Mouse (Mus musculus) liver, embryonic 16.5 days (tissue): ENCODE data around the gene Ulk1. TPM values are rescaled to one million over a fixed set of nuclear protein-coding genes. Genes with fewer than 3 reads are reported as not detected.
"Not testable (repeated sequence)": the region's sequence is repeated elsewhere in the genome, so short reads cannot be mapped to it uniquely, and the experiment has no call there.

Experiments used
- ATAC-seq: fragments of 200-750 bp; cut with Nextera tagmentation; 2 replicates; pipeline ENCODE4 v1.8.0; 2017; ENCODE audit warnings: low read depth, mild to moderate bottlenecking, moderate number of reproducible peaks, moderate library complexity
- H3K27ac ChIP-seq: fragments of 300-500 bp; sonication (generic); 2 replicates; pipeline ENCODE4 v1.5.1; 2014; ENCODE audit warnings: mild to moderate bottlenecking, low read length
- H3K27me3 ChIP-seq: fragments of 300-500 bp; sonication (generic); 2 replicates; pipeline ENCODE4 v1.6.1; 2014; ENCODE audit warnings: low read depth, low read length, mixed read lengths; ENCODE audit not compliant: control insufficient read depth, insufficient read depth
- H3K36me3 ChIP-seq: fragments of 300-500 bp; sonication (generic); 2 replicates; pipeline ENCODE4 v1.6.1; 2014; ENCODE audit warnings: mild to moderate bottlenecking; ENCODE audit not compliant: control insufficient read depth, insufficient read depth
- H3K4me1 ChIP-seq: fragments of 300-500 bp; sonication (generic); 2 replicates; pipeline ENCODE4 v1.6.1; 2014; ENCODE audit warnings: low read depth, low read length, mixed read lengths; ENCODE audit not compliant: control insufficient read depth
- H3K4me2 ChIP-seq: fragments of 300-500 bp; sonication (generic); 2 replicates; pipeline ENCODE4 v1.6.1; 2014; ENCODE audit warnings: low read depth, low read length, mixed read lengths
- H3K4me3 ChIP-seq: fragments of 300-500 bp; sonication (generic); 2 replicates; pipeline ENCODE4 v1.5.1; 2014; ENCODE audit warnings: low read depth, mild to moderate bottlenecking, low read length
- H3K9ac ChIP-seq: fragments of 300-500 bp; sonication (generic); 2 replicates; pipeline ENCODE4 v1.6.1; 2014; ENCODE audit warnings: low read depth, low read length
- H3K9me3 ChIP-seq: fragments of 300-500 bp; sonication (generic); replicated peaks from 2 replicates; pipeline ENCODE4 v1.6.1; 2016; ENCODE audit warnings: low read length; ENCODE audit not compliant: control insufficient read depth
- WGBS: fragments of 180-500 bp; shearing (Covaris S2); extraction: QIAGEN DNeasy Blood & Tissue Kit; methylation state at CpG from one replicate; pipeline ENCODE4 v1.1.7; 2014; ENCODE audit not compliant: insufficient replicate concordance; 5-methylcytosine and 5-hydroxymethylcytosine counted together
- polyA plus RNA-seq: library from polyadenylated mRNA; unstranded; fragments of >200 nt; fragmentation: Nextera tagmentation; extraction: Ambion mirVana; gene quantifications from 2 replicates; pipeline ENCODE4 v1.2.1, GENCODE M21; 2015

The Ulk1 gene
- polyA plus RNA-seq, 1 experiment from 2014 or later: 13.7 TPM

DNA sequence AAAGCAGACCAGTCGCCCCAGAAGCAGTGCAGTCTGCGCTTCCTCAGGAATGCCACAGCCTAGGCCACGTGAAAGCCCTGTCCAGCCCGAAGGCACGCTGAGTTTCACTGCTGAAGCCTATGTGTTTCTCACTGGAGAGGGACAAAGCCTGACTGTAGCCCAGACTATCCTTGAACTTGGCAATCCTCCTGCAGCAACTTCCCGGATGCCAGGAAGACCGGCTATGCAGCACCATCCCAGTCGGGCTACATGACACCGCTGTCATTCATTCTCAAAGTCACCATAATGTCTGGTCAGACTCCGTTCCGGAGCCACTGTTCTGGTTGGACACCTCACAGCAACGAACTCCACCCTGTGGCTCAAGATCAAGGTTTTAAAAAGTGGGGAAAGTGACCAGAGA is 31.6 kb downstream of the Ulk1 start:
- H3K4me3 ChIP-seq: no peak overlapping the region
- WGBS: 81% methylated on average over 12 of the region's 12 CpGs
- H3K4me2 ChIP-seq: no peak overlapping the region
- no peak overlapping the region for H3K27ac ChIP-seq
- H3K9ac ChIP-seq: no peak overlapping the region
- H3K36me3 ChIP-seq: peaks cover 20% of the 10 kb centered on the region
- ATAC-seq: no peak
- H3K27me3 ChIP-seq: no peaks in the 10 kb centered on the region
- H3K4me1 ChIP-seq: peaks cover 40% of the 10 kb centered on the region
- no peaks in the 10 kb centered on the region for H3K9me3 ChIP-seq

DNA sequence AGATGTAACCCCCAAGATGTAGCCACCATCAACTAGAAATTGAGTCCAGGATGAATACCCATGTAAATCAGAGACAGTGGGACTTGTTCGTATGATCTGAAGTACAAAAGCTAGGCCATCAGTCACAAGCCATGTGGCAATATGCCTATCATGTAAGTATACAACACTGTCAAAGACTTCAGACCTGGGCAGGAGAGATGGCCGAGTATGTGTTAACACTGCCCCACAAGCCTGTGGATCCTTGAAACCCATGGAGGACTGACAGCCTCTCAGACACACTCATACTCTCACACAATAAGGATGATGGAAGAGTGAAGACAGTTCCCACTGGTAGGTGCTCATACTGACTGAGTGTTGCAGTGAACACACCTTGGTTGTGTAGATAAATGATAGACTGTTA is 33.8 kb downstream of the Ulk1 start:
- Histone ChIP-seq H3K4me1 (peaks cover 25% of the 10 kb centered on the region), H3K27me3 (no peaks in the 10 kb centered on the region), H3K9ac (no peak overlapping the region), H3K4me2 (no peak overlapping the region), H3K4me3 (no peak overlapping the region), H3K36me3 (peaks cover 21% of the 10 kb centered on the region), H3K27ac (no peak overlapping the region), H3K9me3 (no peaks in the 10 kb centered on the region)
- 73% methylated on average over 2 of the region's 2 CpGs for WGBS
- ATAC-seq: no peak

DNA sequence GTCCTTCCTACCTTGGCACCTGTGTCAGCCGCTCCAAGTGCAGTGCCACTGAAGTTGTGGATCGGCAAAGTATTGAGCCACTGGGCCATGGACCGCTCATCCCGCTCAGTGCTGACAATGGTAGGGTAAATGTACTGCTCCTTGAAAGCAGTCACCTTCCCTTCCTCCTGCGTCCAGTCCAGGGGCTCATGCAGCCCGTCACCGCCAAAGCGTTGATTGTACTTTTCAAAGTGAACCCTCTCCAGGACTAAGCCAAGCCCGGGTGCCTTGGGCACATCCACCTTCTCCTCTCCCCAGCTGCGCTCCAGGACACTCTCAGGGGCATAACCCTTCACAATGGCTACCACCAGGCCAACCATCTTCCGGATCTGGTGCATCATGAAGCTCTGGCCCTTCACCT is 35.4 kb downstream of the Ulk1 start:
- H3K9ac ChIP-seq: no peak overlapping the region
- no peak overlapping the region for H3K4me2 ChIP-seq
- H3K9me3 ChIP-seq: no peaks in the 10 kb centered on the region
- no peak for ATAC-seq
- H3K36me3 ChIP-seq: peaks cover 21% of the 10 kb centered on the region
- no peak overlapping the region for H3K27ac ChIP-seq
- 88% methylated on average over 11 of the region's 11 CpGs for WGBS
- H3K4me3 ChIP-seq: no peak overlapping the region
- H3K4me1 ChIP-seq: peaks cover 16% of the 10 kb centered on the region
- H3K27me3 ChIP-seq: no peaks in the 10 kb centered on the region

DNA sequence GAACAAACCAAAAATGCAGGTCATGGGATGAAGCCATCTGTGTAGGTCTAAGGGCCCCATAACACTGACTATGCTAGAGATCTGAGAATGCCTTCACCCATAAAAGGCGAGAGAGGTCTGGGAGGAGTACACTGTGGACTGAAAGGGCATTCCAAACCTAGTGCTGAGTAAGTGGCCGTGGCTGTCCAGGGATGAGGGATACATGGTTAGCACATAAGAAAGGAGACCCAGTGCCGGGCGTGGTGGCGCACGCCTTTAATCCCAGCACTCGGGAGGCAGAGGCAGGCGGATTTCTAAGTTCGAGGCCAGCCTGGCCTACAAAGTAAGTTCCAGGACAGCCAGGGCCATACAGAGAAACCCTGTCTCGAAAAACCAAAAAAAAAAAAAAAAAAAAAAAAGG is 37.0 kb downstream of the Ulk1 start:
- H3K4me1 ChIP-seq: peaks cover 22% of the 10 kb centered on the region
- not testable (repeated sequence) for H3K9me3 ChIP-seq, H3K9ac ChIP-seq, H3K27ac ChIP-seq, ATAC-seq, H3K4me3 ChIP-seq, H3K27me3 ChIP-seq, H3K4me2 ChIP-seq
- peaks cover 21% of the 10 kb centered on the region for H3K36me3 ChIP-seq
- WGBS: 84% methylated on average over 10 of the region's 10 CpGs

DNA sequence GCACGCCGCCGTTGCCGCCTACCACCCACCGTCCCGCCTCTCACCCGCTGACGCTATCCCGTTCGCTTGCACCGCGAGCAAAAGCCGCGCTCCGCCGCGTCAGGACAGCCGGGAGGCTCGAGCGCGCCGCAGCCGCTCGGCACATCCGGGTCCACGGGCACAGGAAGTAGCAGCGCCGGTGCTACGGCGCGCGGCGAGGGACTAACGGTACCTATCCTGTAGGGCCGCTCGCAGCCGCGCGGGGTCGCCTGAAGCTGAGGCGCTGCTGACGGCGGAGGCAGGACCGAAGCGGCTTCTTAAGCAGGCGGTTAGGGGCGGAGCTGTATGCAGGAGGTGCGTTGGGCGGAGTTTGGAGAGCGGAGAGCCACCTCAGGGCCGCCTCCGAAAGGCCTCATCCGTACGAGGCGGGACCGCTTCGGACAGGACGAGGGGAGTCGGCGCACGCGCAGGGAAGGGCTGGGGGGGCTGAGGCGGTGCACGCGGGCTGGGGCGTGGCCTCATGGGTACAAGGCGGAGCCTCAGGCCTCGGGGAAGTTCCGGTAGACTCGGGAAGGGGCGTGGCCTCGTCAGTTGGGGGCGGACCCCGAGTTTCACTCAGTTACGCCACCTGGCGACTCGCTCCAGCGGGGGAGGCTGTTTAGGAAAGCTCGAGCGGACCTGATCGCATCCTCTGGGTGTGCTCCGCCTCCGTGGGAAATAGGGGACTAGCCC is 39.3 kb downstream of the Ulk1 start, which contains the start of gene Ep400:
Ep400 (minus strand) TSS at position 270 of the 711 bp plus-strand sequence.
- Histone ChIP-seq H3K27me3 (no peaks in the 10 kb centered on the region), H3K27ac (peak within 1 kb of the TSS; percentile 98), H3K4me2 (peak within 1 kb of the TSS; percentile 70), H3K4me1 (peaks cover 24% of the 10 kb centered on the region), H3K9ac (peak within 1 kb of the TSS; percentile 98), H3K9me3 (no peaks in the 10 kb centered on the region), H3K4me3 (peak within 1 kb of the TSS; percentile 98), H3K36me3 (peaks cover 21% of the 10 kb centered on the region)
- ATAC-seq: peak; percentile 93
- WGBS: under 1% methylated on average over 83 of the region's 83 CpGs

- peak overlapping the region; percentile 70 for H3K4me2 ChIP-seq
- peak overlapping the region; percentile 98 for H3K27ac ChIP-seq
- peak overlapping the region; percentile 98 for H3K4me3 ChIP-seq
- peaks cover 25% of the 10 kb centered on the region for H3K4me1 ChIP-seq
- peak; percentile 33 for ATAC-seq
- WGBS: under 1% methylated on average over 55 of the region's 58 CpGs
- H3K9ac ChIP-seq: peak overlapping the region; percentile 98
- H3K9me3 ChIP-seq: no peaks in the 10 kb centered on the region
- H3K36me3 ChIP-seq: peaks cover 15% of the 10 kb centered on the region
- no peaks in the 10 kb centered on the region for H3K27me3 ChIP-seq
Observed at GRCm38 (mm10) chr5:110770031-110770445, 39.9 kb downstream of the Ulk1 start.

DNA sequence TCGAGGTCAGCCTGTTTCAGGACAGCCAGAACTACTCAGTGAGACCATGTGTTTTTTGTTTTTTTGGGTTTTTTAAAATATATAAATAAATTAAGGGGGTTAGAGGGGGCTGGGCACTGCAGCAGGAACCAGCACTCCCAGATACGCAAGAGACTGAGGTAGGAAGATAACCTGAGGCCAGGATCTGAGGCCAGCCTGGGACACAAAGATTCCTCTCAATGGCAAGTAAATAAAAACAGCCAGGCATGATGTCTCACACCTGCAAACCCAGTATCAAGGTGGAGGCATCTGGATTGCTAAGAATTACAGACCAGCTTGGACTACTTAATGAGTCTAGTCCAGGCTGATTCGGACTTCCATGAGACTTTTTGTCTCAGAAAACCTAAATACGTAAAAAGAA is 40.6 kb downstream of the Ulk1 start:
- Histone ChIP-seq H3K4me2 (peak overlapping the region; percentile 70), H3K9me3 (no peaks in the 10 kb centered on the region), H3K27me3 (no peaks in the 10 kb centered on the region), H3K4me3 (peak overlapping the region; percentile 98), H3K4me1 (peaks cover 30% of the 10 kb centered on the region), H3K9ac (peak overlapping the region; percentile 98), H3K36me3 (peaks cover 8% of the 10 kb centered on the region), H3K27ac (peak overlapping the region; percentile 98)
- 32% methylated on average over 4 of the region's 4 CpGs for WGBS
- ATAC-seq: no peak

GRCm38 (mm10) chr5:110763890-110764289 is 46.0 kb downstream of the Ulk1 start:
- Histone ChIP-seq H3K9me3 (no peaks in the 10 kb centered on the region), H3K27me3 (no peaks in the 10 kb centered on the region), H3K9ac (no peak overlapping the region), H3K36me3 (no peaks in the 10 kb centered on the region), H3K27ac (no peak overlapping the region), H3K4me2 (no peak overlapping the region), H3K4me3 (no peak overlapping the region), H3K4me1 (peaks cover 21% of the 10 kb centered on the region)
- ATAC-seq: 0 out of 2 replicates have a peak, but pooled peaks have one; percentile 39
- WGBS: 80% methylated on average over 8 of the region's 8 CpGs

DNA sequence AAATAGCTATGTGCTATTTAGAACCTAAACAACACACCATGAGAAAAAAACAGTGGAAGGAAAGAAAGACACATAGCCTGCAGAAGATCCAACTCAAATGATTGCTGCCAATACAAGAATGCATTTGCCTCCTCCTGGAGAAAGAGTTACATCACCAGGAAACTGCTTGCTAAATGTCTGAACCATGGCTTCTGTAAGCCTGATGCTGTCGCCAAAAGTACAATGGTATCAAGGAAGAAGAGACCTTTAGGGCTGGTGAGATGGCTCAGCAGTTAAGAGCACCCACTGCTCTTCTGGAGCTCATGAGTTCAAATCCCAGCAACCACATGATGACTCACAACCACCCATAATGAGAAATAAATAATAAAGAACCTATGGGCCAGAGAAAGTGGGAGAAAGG is 64.9 kb downstream of the Ulk1 start:
- H3K9ac ChIP-seq: no peak overlapping the region
- H3K4me1 ChIP-seq: no peaks in the 10 kb centered on the region
- H3K36me3 ChIP-seq: peaks cover under 1% of the 10 kb centered on the region; the same call in 1 of the 2 replicates
- 69% methylated on average over 1 of the region's 1 CpGs for whole genome bisulfite sequencing
- no peak for ATAC-seq
- H3K27ac ChIP-seq: no peak overlapping the region
- no peaks in the 10 kb centered on the region for H3K9me3 ChIP-seq
- H3K27me3 ChIP-seq: no peaks in the 10 kb centered on the region
- H3K4me3 ChIP-seq: no peak overlapping the region
- no peak overlapping the region for H3K4me2 ChIP-seq
